Mouse (Mus musculus) lung, embryonic 16.5 days (tissue): ENCODE results near the gene Pi4k2a. TPM values are rescaled to one million over a fixed set of nuclear protein-coding genes. Genes with fewer than 3 reads are reported as not detected.

Experiments used
- ATAC-seq: fragments of 200-750 bp; cut with Nextera tagmentation; 2 replicates; pipeline ENCODE4 v1.8.0; 2017; ENCODE audit warnings: low read depth, mild to moderate bottlenecking, moderate library complexity
- H3K27ac ChIP-seq: fragments of 300-500 bp; sonication (generic); 2 replicates; pipeline ENCODE4 v1.5.1; 2014; ENCODE audit warnings: mild to moderate bottlenecking, control low read depth, low read length
- H3K27me3 ChIP-seq: fragments of 300-500 bp; sonication (generic); 2 replicates; pipeline ENCODE4 v1.6.1; 2014; ENCODE audit warnings: low read depth, low read length, mixed read lengths; ENCODE audit not compliant: control insufficient read depth, insufficient read depth
- H3K36me3 ChIP-seq: fragments of 300-500 bp; sonication (generic); 2 replicates; pipeline ENCODE4 v1.6.1; 2014; ENCODE audit warnings: low read length; ENCODE audit not compliant: control insufficient read depth, insufficient read depth
- H3K4me1 ChIP-seq: fragments of 300-500 bp; sonication (generic); replicated peaks from 2 replicates; pipeline ENCODE4 v1.6.1; 2014; ENCODE audit warnings: low read length, mixed read lengths; ENCODE audit not compliant: control insufficient read depth, insufficient read depth
- H3K4me2 ChIP-seq: fragments of 300-500 bp; sonication (generic); 2 replicates; pipeline ENCODE4 v1.6.1; 2014; ENCODE audit warnings: low read depth, low read length, control low read depth
- H3K4me3 ChIP-seq: fragments of 300-500 bp; sonication (generic); 2 replicates; pipeline ENCODE4 v1.5.1; 2014; ENCODE audit warnings: mild to moderate bottlenecking, low read length, control low read depth
- H3K9ac ChIP-seq: fragments of 300-500 bp; sonication (generic); 2 replicates; pipeline ENCODE4 v1.6.1; 2014; ENCODE audit warnings: low read length, control low read depth
- H3K9me3 ChIP-seq: fragments of 300-500 bp; sonication (generic); 2 replicates; pipeline ENCODE4 v1.6.1; 2016; ENCODE audit warnings: low read length; ENCODE audit not compliant: control insufficient read depth
- WGBS: fragments of 180-500 bp; shearing (Covaris S2); extraction: QIAGEN DNeasy Blood & Tissue Kit; methylation state at CpG from one replicate; pipeline ENCODE4 v1.1.7; 2014; 5-methylcytosine and 5-hydroxymethylcytosine counted together
- polyA plus RNA-seq: library from polyadenylated mRNA; unstranded; fragments of >200 nt; fragmentation: Nextera tagmentation; extraction: Ambion mirVana; gene quantifications from 2 replicates; pipeline ENCODE4 v1.2.1, GENCODE M21; 2015

Pi4k2a gene
- polyA plus RNA-seq, 1 experiment from 2014 or later, result 8.4 TPM

GRCm38 (mm10) chr19:42056719-42057409, 33.4 kb upstream of the Pi4k2a start:
- H3K4me1 ChIP-seq, result no peaks in the 10 kb centered on the region
- no peak for ATAC-seq
- H3K27me3 ChIP-seq, result no peaks in the 10 kb centered on the region
- no peak overlapping the region for H3K4me2 ChIP-seq
- WGBS, result 64% methylated on average over 6 of the region's 6 CpGs
- H3K4me3 ChIP-seq, result no peak overlapping the region
- no peak overlapping the region for H3K27ac ChIP-seq
- H3K9ac ChIP-seq, result no peak overlapping the region
- no peaks in the 10 kb centered on the region for H3K36me3 ChIP-seq
- no peaks in the 10 kb centered on the region for H3K9me3 ChIP-seq

DNA sequence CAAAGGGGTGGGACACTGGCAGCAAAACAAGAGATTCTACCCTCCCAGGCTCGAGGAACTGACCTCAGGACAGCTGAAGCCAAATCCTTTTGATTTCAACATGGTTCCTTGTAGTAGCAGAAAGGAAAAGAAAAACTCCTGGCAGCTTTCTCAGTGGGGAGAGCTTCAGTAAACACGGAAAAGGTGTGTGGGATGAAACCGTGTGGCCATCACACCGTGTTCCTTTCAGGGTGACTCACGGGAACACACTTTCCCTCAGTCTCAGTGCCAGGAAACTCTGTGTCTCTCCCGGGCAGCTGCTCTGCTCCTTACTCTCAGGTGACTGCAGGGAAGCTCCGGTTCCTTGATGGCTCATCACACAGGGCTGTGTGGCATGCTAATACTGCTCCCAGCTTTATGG, 31.8 kb upstream of the Pi4k2a start:
- Histone ChIP-seq H3K9me3 (no peaks in the 10 kb centered on the region), H3K36me3 (no peaks in the 10 kb centered on the region), H3K4me2 (no peak overlapping the region), H3K4me3 (no peak overlapping the region), H3K27ac (no peak overlapping the region), H3K4me1 (no peaks in the 10 kb centered on the region), H3K27me3 (no peaks in the 10 kb centered on the region), H3K9ac (no peak overlapping the region)
- no peak for ATAC-seq
- 58% methylated on average over 7 of the region's 7 CpGs for WGBS

- Histone ChIP-seq H3K27ac (no peak overlapping the region), H3K4me1 (no peaks in the 10 kb centered on the region), H3K4me3 (no peak overlapping the region), H3K9ac (no peak overlapping the region), H3K9me3 (no peaks in the 10 kb centered on the region), H3K27me3 (no peaks in the 10 kb centered on the region), H3K4me2 (no peak overlapping the region), H3K36me3 (no peaks in the 10 kb centered on the region)
- ATAC-seq, result no peak
- 88% methylated on average over 7 of the region's 7 CpGs for WGBS
Measured at GRCm38 (mm10) chr19:42061443-42061842, 28.8 kb upstream of the Pi4k2a start.

DNA sequence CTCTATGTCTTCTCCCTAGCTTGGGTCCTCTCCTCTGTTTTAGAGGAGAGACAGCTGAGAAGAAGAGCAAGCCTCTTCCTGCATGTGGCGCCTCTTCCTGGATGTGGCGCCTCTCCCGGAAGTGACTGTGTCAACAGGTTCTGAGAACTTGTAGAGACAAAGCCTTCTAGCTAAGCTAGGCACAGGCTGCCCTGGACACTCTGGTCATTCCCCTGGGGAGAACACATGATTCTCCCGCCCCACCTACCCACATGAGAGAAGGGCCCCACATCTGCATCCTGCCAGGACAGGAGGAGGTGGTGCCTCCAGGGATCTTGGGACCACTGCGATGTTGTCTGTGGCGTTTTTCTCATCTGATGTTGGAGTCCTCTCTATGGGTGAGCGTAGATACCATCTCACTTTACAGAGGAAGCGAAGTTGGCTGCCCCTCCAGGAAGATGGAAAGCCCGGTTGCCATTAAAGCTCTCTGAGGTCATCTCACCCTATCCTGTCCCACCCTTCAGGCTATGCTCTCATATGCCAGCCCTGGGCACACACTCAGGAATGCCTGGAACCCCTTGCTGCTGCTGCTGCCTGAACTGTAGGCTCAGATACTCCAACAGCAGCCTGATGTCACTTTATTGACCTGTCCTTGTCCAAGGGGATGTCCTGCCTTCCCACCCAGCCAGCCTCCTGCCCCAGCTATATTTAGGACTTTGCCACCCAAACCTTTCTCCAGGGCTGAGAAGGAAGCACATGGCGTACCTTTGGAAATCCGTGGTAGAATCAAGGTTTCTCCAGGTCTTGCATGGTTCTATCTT, 21.6 kb upstream of the Pi4k2a start:
- ATAC-seq, result peak; percentile 31; the same call in 1 of the 2 replicates
- Histone ChIP-seq H3K27ac (0 out of 2 replicates have a peak overlapping the region, but pooled peaks have one; percentile 5), H3K4me2 (peak overlapping the region; percentile 29; the same call in 1 of the 2 replicates)

DNA sequence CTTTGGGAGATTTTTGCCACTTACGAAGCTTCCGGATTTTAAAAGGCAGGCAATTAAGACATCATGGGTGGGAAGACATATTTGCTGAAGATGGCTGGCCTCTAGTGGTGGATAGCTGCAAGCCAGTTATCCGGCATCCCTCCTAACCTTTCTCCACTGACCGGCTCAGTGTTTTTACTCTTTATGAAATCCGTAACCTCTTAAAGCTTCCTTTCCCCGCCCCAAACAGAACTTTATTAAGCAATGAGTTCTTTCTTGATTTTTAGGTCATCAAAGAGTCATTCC, 21.1 kb upstream of the Pi4k2a start:
- 46% methylated on average over 6 of the region's 6 CpGs for WGBS
- no peak for ATAC-seq
- Histone ChIP-seq H3K27me3 (no peaks in the 10 kb centered on the region), H3K4me2 (peak overlapping the region; percentile 29; the same call in 1 of the 2 replicates), H3K4me1 (no peaks in the 10 kb centered on the region), H3K4me3 (no peak overlapping the region), H3K9me3 (no peaks in the 10 kb centered on the region), H3K9ac (no peak overlapping the region), H3K27ac (no peak overlapping the region), H3K36me3 (no peaks in the 10 kb centered on the region)

More for the DNA sequence above, 21.6 kb upstream of the Pi4k2a start:
- Histone ChIP-seq H3K27me3 (no peaks in the 10 kb centered on the region), H3K4me3 (no peak overlapping the region), H3K36me3 (no peaks in the 10 kb centered on the region), H3K9me3 (no peaks in the 10 kb centered on the region), H3K4me1 (no peaks in the 10 kb centered on the region), H3K9ac (no peak overlapping the region)
- WGBS, result 77% methylated on average over 11 of the region's 11 CpGs

DNA sequence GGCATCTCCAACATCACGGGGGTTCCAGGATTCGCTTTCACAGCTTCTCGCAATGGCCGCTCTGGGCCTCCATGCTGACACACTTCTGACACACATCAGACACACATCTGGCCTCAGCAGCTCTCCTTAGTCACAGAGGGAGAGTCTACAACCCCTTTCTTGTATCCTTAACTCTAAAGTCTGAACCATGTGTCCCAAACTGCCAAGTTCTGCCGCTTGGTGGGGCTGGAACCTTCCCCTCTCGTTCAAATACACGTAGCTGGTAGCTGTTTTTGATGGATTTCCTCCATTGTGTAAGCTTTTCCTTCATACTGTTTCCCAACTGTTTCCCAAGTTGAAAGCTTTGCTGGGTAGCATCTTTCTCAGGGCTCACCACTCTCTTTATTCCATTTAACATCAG, 19.0 kb upstream of the Pi4k2a start:
- Histone ChIP-seq H3K27me3 (no peaks in the 10 kb centered on the region), H3K9ac (no peak overlapping the region), H3K9me3 (no peaks in the 10 kb centered on the region), H3K36me3 (no peaks in the 10 kb centered on the region), H3K4me3 (no peak overlapping the region), H3K4me2 (no peak overlapping the region), H3K27ac (no peak overlapping the region), H3K4me1 (no peaks in the 10 kb centered on the region)
- 68% methylated on average over 7 of the region's 7 CpGs for WGBS
- ATAC-seq, result no peak

DNA sequence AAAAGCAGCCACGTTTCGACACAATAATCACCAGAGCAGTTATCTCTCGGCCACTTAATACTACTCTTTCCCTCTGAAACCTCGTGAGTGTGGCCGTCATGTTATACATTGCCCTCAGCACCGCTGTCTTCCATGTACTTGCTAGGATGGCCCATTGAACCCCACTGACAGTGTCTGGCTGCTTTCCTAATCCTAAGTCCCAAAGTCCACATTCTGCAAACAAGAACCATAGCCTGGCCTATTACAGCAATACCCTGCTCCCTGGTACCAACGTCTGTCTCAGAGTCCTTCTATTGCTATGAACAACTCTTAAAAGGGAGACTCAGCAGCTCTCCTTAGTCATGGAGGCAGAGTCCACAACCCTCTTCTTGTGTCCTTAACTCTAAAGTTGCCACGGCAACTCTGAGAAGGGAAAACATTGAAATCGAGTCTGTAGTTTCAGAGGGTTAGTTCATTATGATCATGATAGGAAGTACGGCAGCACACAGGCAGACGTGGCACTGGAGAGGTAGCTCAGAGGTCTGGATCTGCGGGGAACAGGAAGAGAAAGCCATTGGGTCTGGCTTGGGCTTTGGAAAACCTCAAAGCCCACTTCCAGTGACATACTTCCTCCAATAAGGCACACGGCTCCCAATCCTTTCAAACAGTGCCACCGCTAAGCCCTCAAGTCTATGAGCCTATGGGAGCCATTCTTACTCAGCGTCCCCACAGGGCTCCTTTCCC, 18.2 kb upstream of the Pi4k2a start:
- no peaks in the 10 kb centered on the region for H3K27me3 ChIP-seq
- no peaks in the 10 kb centered on the region for H3K36me3 ChIP-seq
- no peak overlapping the region for H3K9ac ChIP-seq
- no peak overlapping the region for H3K27ac ChIP-seq
- H3K4me3 ChIP-seq, result no peak overlapping the region
- WGBS, result 67% methylated on average over 15 of the region's 15 CpGs
- ATAC-seq, result no peak
- no peaks in the 10 kb centered on the region for H3K9me3 ChIP-seq
- no peaks in the 10 kb centered on the region for H3K4me1 ChIP-seq
- no peak overlapping the region for H3K4me2 ChIP-seq

- no peaks in the 10 kb centered on the region for H3K36me3 ChIP-seq
- ATAC-seq, result no peak
- no peak overlapping the region for H3K9ac ChIP-seq
- H3K27ac ChIP-seq, result no peak overlapping the region
- no peaks in the 10 kb centered on the region for H3K9me3 ChIP-seq
- no peak overlapping the region for H3K4me3 ChIP-seq
- H3K4me2 ChIP-seq, result no peak overlapping the region
- WGBS, result 65% methylated on average over 7 of the region's 7 CpGs
- no peaks in the 10 kb centered on the region for H3K27me3 ChIP-seq
- no peaks in the 10 kb centered on the region for H3K4me1 ChIP-seq
Measured at GRCm38 (mm10) chr19:42072802-42073201, 17.5 kb upstream of the Pi4k2a start.

DNA sequence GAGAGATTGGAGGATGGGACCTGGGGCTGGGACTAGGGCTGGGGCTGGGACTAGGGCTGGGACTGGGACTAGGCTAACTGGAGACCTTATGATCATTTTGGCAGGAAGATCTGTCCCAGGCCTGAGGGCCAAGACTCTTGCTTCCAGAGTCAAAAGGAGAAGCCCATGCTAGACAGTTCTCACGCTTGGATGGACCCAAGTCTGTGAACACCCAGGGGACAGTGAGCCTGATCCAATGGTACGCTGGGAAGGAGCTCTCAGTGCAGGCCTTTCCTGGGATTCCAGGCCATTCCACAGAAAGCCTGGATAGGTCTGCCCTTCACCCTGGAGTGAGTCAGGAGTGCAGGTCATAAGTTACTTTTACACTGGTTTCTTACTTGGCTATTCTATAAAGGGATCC, 15.2 kb upstream of the Pi4k2a start:
- WGBS, result 82% methylated on average over 2 of the region's 2 CpGs
- Histone ChIP-seq H3K4me3 (no peak overlapping the region), H3K9me3 (no peaks in the 10 kb centered on the region), H3K27ac (no peak overlapping the region), H3K27me3 (no peaks in the 10 kb centered on the region), H3K4me1 (no peaks in the 10 kb centered on the region), H3K4me2 (no peak overlapping the region), H3K36me3 (no peaks in the 10 kb centered on the region), H3K9ac (no peak overlapping the region)
- ATAC-seq, result no peak
